Mouse (Mus musculus): Measurements from ENCODE around the gene Akap8. TPM values are rescaled to one million over a fixed set of nuclear protein-coding genes. Genes with fewer than 3 reads are reported as not detected.

Gene Akap8
- polyA plus RNA-seq, 1 experiment from 2014 or later, result 92.9 TPM

GRCm38 (mm10) chr17:32350382-32350983, 29.4 kb upstream of the Akap8 start, which contains the start of gene Akap8l:
Akap8l (minus strand) TSS chr17:32350607.
- Histone ChIP-seq H3K4me1 (replicated peaks; ENCODE audit: control insufficient read depth, insufficient read depth, low read length) (peaks cover 16% of the 10 kb centered on the region), H3K9ac (ENCODE audit: low read length) (peak within 1 kb of the TSS; percentile 87), H3K27ac (ENCODE audit: low read length) (peak within 1 kb of the TSS; percentile 83), H3K4me2 (ENCODE audit: low read depth, low read length) (peak within 1 kb of the TSS; percentile 88), H3K4me3 (ENCODE audit: low read length) (peak within 1 kb of the TSS; percentile 97), H3K27me3 (ENCODE audit: control insufficient read depth, insufficient read depth, low read depth, low read length) (no peaks in the 10 kb centered on the region), H3K36me3 (ENCODE audit: control insufficient read depth, insufficient read depth, low read length) (peaks cover 7% of the 10 kb centered on the region; the same call in 1 of the 2 replicates), H3K9me3 (ENCODE audit: control insufficient read depth, low read length) (no peaks in the 10 kb centered on the region)
- peak; percentile 98 for ATAC-seq (ENCODE audit: low read depth)
- WGBS, result under 1% methylated on average over 37 of the region's 37 CpGs

GRCm38 (mm10) chr17:32349851-32350381, 28.9 kb upstream of the Akap8 start:
- no peaks in the 10 kb centered on the region for H3K9me3 ChIP-seq (ENCODE audit: control insufficient read depth, low read length)
- H3K4me2 ChIP-seq (ENCODE audit: low read depth, low read length), result peak overlapping the region; percentile 88
- peak overlapping the region; percentile 87 for H3K9ac ChIP-seq (ENCODE audit: low read length)
- peaks cover 2% of the 10 kb centered on the region; the same call in 1 of the 2 replicates for H3K36me3 ChIP-seq (ENCODE audit: control insufficient read depth, insufficient read depth, low read length)
- 1% methylated on average over 24 of the region's 24 CpGs for WGBS
- H3K4me1 ChIP-seq (replicated peaks; ENCODE audit: control insufficient read depth, insufficient read depth, low read length), result peaks cover 16% of the 10 kb centered on the region
- H3K27ac ChIP-seq (ENCODE audit: low read length), result peak overlapping the region; percentile 83
- ATAC-seq (ENCODE audit: low read depth), result peak; percentile 7; the same call in 1 of the 2 replicates
- no peaks in the 10 kb centered on the region for H3K27me3 ChIP-seq (ENCODE audit: control insufficient read depth, insufficient read depth, low read depth, low read length)
- peak overlapping the region; percentile 97 for H3K4me3 ChIP-seq (ENCODE audit: low read length)

GRCm38 (mm10) chr17:32349037-32349732, 28.1 kb upstream of the Akap8 start:
- peaks cover 16% of the 10 kb centered on the region for H3K4me1 ChIP-seq (replicated peaks; ENCODE audit: control insufficient read depth, insufficient read depth, low read length)
- peak overlapping the region; percentile 87 for H3K9ac ChIP-seq (ENCODE audit: low read length)
- 0 out of 2 replicates have a peak, but pooled peaks cover 6% of the 10 kb centered on the region for H3K36me3 ChIP-seq (ENCODE audit: control insufficient read depth, insufficient read depth, low read length)
- H3K27me3 ChIP-seq (ENCODE audit: control insufficient read depth, insufficient read depth, low read depth, low read length), result no peaks in the 10 kb centered on the region
- H3K27ac ChIP-seq (ENCODE audit: low read length), result peak overlapping the region; percentile 83
- H3K4me3 ChIP-seq (ENCODE audit: low read length), result peak overlapping the region; percentile 97
- 6% methylated on average over 4 of the region's 4 CpGs for WGBS
- H3K9me3 ChIP-seq (ENCODE audit: control insufficient read depth, low read length), result no peaks in the 10 kb centered on the region
- H3K4me2 ChIP-seq (ENCODE audit: low read depth, low read length), result peak overlapping the region; percentile 88
- peak; percentile 22; the same call in 1 of the 2 replicates for ATAC-seq (ENCODE audit: low read depth)

- H3K9ac ChIP-seq (ENCODE audit: low read length), result peak overlapping the region; percentile 87
- no peak for ATAC-seq (ENCODE audit: low read depth)
- 0 out of 2 replicates have a peak, but pooled peaks cover 6% of the 10 kb centered on the region for H3K36me3 ChIP-seq (ENCODE audit: control insufficient read depth, insufficient read depth, low read length)
- WGBS, result 86% methylated on average over 2 of the region's 2 CpGs
- no peaks in the 10 kb centered on the region for H3K27me3 ChIP-seq (ENCODE audit: control insufficient read depth, insufficient read depth, low read depth, low read length)
- peak overlapping the region; percentile 88 for H3K4me2 ChIP-seq (ENCODE audit: low read depth, low read length)
- H3K9me3 ChIP-seq (ENCODE audit: control insufficient read depth, low read length), result no peaks in the 10 kb centered on the region
- no peak overlapping the region for H3K27ac ChIP-seq (ENCODE audit: low read length)
- H3K4me3 ChIP-seq (ENCODE audit: low read length), result no peak overlapping the region; the same call in 1 of the 2 replicates
- peaks cover 16% of the 10 kb centered on the region for H3K4me1 ChIP-seq (replicated peaks; ENCODE audit: control insufficient read depth, insufficient read depth, low read length)
Observed at GRCm38 (mm10) chr17:32348406-32348805, 27.4 kb upstream of the Akap8 start.

GRCm38 (mm10) chr17:32341102-32341501, 20.1 kb upstream of the Akap8 start:
- no peak overlapping the region for H3K4me2 ChIP-seq (ENCODE audit: low read depth, low read length)
- no peaks in the 10 kb centered on the region for H3K4me1 ChIP-seq (replicated peaks; ENCODE audit: control insufficient read depth, insufficient read depth, low read length)
- no peaks in the 10 kb centered on the region for H3K9me3 ChIP-seq (ENCODE audit: control insufficient read depth, low read length)
- H3K4me3 ChIP-seq (ENCODE audit: low read length), result no peak overlapping the region
- no peaks in the 10 kb centered on the region for H3K27me3 ChIP-seq (ENCODE audit: control insufficient read depth, insufficient read depth, low read depth, low read length)
- H3K27ac ChIP-seq (ENCODE audit: low read length), result no peak overlapping the region
- no peak for ATAC-seq (ENCODE audit: low read depth)
- no peak overlapping the region for H3K9ac ChIP-seq (ENCODE audit: low read length)
- H3K36me3 ChIP-seq (ENCODE audit: control insufficient read depth, insufficient read depth, low read length), result peaks cover 10% of the 10 kb centered on the region
- 78% methylated on average over 1 of the region's 1 CpGs for WGBS

- no peak overlapping the region for H3K4me2 ChIP-seq (ENCODE audit: low read depth, low read length)
- no peak overlapping the region for H3K4me3 ChIP-seq (ENCODE audit: low read length)
- peaks cover 18% of the 10 kb centered on the region for H3K36me3 ChIP-seq (ENCODE audit: control insufficient read depth, insufficient read depth, low read length)
- no peak overlapping the region for H3K9ac ChIP-seq (ENCODE audit: low read length)
- no peak overlapping the region for H3K27ac ChIP-seq (ENCODE audit: low read length)
- no peaks in the 10 kb centered on the region for H3K9me3 ChIP-seq (ENCODE audit: control insufficient read depth, low read length)
- no peaks in the 10 kb centered on the region for H3K27me3 ChIP-seq (ENCODE audit: control insufficient read depth, insufficient read depth, low read depth, low read length)
- 81% methylated on average over 1 of the region's 1 CpGs for WGBS
- H3K4me1 ChIP-seq (replicated peaks; ENCODE audit: control insufficient read depth, insufficient read depth, low read length), result no peaks in the 10 kb centered on the region
- no peak for ATAC-seq (ENCODE audit: low read depth)
Observed at GRCm38 (mm10) chr17:32340110-32340509, 19.1 kb upstream of the Akap8 start.

- no peaks in the 10 kb centered on the region for H3K9me3 ChIP-seq (ENCODE audit: control insufficient read depth, low read length)
- H3K4me1 ChIP-seq (replicated peaks; ENCODE audit: control insufficient read depth, insufficient read depth, low read length), result no peaks in the 10 kb centered on the region
- ATAC-seq (ENCODE audit: low read depth), result no peak
- peaks cover 44% of the 10 kb centered on the region for H3K36me3 ChIP-seq (ENCODE audit: control insufficient read depth, insufficient read depth, low read length)
- H3K4me2 ChIP-seq (ENCODE audit: low read depth, low read length), result no peak overlapping the region
- no peak overlapping the region for H3K9ac ChIP-seq (ENCODE audit: low read length)
- H3K27ac ChIP-seq (ENCODE audit: low read length), result no peak overlapping the region
- 91% methylated on average over 2 of the region's 2 CpGs for WGBS
- H3K4me3 ChIP-seq (ENCODE audit: low read length), result no peak overlapping the region
- no peaks in the 10 kb centered on the region for H3K27me3 ChIP-seq (ENCODE audit: control insufficient read depth, insufficient read depth, low read depth, low read length)
Observed at GRCm38 (mm10) chr17:32335869-32336268, 14.8 kb upstream of the Akap8 start.

GRCm38 (mm10) chr17:32334921-32335320, 13.9 kb upstream of the Akap8 start:
- Histone ChIP-seq H3K4me3 (ENCODE audit: low read length) (no peak overlapping the region), H3K27me3 (ENCODE audit: control insufficient read depth, insufficient read depth, low read depth, low read length) (no peaks in the 10 kb centered on the region), H3K9me3 (ENCODE audit: control insufficient read depth, low read length) (no peaks in the 10 kb centered on the region), H3K4me2 (ENCODE audit: low read depth, low read length) (no peak overlapping the region), H3K9ac (ENCODE audit: low read length) (no peak overlapping the region), H3K36me3 (ENCODE audit: control insufficient read depth, insufficient read depth, low read length) (peaks cover 49% of the 10 kb centered on the region), H3K27ac (ENCODE audit: low read length) (no peak overlapping the region), H3K4me1 (replicated peaks; ENCODE audit: control insufficient read depth, insufficient read depth, low read length) (no peaks in the 10 kb centered on the region)
- WGBS, result 91% methylated on average over 12 of the region's 12 CpGs
- no peak for ATAC-seq (ENCODE audit: low read depth)

GRCm38 (mm10) chr17:32333675-32334303, 12.8 kb upstream of the Akap8 start:
- Histone ChIP-seq H3K9ac (ENCODE audit: low read length) (no peak overlapping the region), H3K4me3 (ENCODE audit: low read length) (no peak overlapping the region)
- WGBS, result 67% methylated on average over 29 of the region's 31 CpGs

More at GRCm38 (mm10) chr17:32333675-32334303, 12.8 kb upstream of the Akap8 start:
- Histone ChIP-seq H3K4me2 (ENCODE audit: low read depth, low read length) (no peak overlapping the region), H3K36me3 (ENCODE audit: control insufficient read depth, insufficient read depth, low read length) (peaks cover 50% of the 10 kb centered on the region), H3K27me3 (ENCODE audit: control insufficient read depth, insufficient read depth, low read depth, low read length) (no peaks in the 10 kb centered on the region), H3K4me1 (replicated peaks; ENCODE audit: control insufficient read depth, insufficient read depth, low read length) (no peaks in the 10 kb centered on the region), H3K27ac (ENCODE audit: low read length) (no peak overlapping the region), H3K9me3 (ENCODE audit: control insufficient read depth, low read length) (no peaks in the 10 kb centered on the region)
- peak; percentile 19; the same call in 1 of the 2 replicates for ATAC-seq (ENCODE audit: low read depth)
